Mouse (Mus musculus): ENCODE measurements at regions not wholly inside any gene's neighbourhood (a gene's known extent, or its start where the extent isn't known, plus 50 kb on each side); places are given as distances from the start of the nearest gene placed in this dataset.

DNA sequence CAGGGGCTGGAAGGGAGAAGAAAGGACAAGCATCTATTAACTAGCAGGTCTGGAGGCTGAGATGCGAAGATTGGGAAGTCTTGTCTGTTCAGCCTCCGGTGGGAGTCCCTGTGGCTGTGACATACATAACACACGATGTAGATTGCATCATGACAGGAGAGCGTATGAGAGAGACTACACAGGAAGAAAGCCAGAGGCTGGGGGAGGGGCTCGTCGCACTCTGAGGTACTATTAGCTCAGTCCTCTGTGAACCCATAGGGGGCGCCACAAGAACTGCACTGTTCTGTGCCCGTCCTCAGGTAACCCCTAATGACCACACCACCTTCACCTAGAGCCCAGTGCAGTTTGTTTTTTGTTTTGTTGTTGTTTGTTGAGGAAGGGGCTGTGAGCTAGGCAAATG lies 102.7 kb upstream of the Arid2 start:
- no peak for DNase-seq (ENCODE audit: low read depth)

GRCm38 (mm10) chr15:96185429-96185828 lies 101.9 kb upstream of the Arid2 start:
- no peak for DNase-seq (ENCODE audit: low read depth)

DNA sequence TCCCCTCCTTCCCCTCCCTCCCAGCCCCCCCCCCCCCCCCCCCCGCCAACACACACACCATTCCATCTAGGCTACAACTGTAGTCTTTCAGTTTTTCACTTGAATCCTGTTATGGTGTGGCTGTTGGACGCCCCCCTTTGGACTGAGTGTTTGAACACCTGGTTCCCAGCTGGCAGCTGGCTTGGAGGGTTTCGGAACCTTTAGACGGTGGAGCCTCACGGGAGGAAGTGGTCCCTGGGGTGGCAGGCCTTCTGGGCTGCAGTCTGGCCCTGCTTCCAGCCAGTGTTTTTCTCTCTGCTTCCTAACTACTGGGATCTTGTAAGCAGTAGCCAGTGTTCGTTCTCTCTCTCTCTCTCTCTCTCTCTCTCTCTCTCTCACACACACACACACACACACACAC lies 101.4 kb upstream of the Arid2 start:
- no peak for DNase-seq (ENCODE audit: low read depth)

DNA sequence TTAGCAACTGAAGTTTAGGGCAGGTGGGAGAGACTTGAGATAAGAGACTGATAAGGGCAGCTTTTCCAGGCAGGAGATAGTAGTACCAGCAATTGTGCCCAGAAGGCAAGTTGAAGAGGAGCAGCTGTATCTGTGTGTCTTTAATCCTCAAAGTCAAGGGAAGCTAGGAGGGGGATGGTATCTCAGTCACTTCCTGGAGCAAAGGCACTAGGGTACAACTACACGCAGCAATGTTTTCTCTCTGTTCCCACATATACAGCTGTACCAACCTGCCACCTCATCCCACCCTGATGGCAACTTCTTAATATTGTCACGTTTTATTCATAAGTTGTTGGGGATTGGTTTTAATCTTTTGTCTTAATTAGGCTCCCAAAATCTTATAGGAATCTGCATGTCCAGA lies 97.8 kb upstream of the Arid2 start:
- DNase-seq (ENCODE audit: low read depth), result no peak

GRCm38 (mm10) chr15:96197413-96197812 lies 89.9 kb upstream of the Arid2 start:
- no peak for DNase-seq (ENCODE audit: low read depth)

- no peak for DNase-seq (ENCODE audit: low read depth)
These were observed 89.4 kb upstream of the Arid2 start for GRCm38 (mm10) chr15:96197932-96198331.

DNA sequence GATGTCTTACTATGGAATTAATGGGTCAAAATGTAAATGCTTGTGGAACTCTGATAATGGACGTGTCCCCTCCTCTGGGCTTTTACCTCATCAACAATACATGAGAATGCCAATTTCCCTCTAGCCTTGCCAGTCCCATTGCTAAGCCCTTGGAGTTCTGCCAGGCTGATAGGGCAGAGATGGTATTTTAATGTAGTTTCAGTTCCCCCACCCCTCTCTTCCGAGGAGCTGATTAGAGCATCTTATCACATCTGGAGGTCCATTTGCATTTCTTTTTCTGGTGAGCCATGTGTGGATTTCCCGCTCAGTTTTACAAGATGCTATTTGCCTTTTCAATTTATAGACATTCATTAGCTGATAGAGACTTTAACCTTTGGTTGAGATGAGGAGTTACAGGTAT lies 86.0 kb upstream of the Arid2 start:
- DNase-seq (ENCODE audit: low read depth), result no peak

- no peak for DNase-seq (ENCODE audit: low read depth)
These were observed 85.4 kb upstream of the Arid2 start for GRCm38 (mm10) chr15:96201701-96202460.

DNA sequence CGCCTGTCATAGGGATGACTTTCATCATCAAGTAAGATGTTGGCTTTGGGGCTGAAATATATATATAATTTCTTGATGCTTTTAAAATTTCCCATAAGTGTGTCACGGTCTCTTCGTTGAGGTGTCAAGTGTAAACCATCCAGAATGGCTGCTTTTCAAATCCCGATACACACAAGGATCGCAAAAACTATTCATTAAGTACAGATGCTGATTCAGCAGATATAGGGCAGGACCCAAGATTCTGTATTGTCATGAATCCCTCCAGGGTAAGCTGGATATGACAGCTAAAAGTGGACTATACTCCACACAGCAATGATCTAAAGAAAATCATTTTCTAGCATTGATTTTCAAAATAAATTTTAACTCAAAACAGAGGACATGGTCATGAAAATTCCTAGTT lies 83.1 kb upstream of the Arid2 start:
- DNase-seq (ENCODE audit: low read depth), result no peak

DNA sequence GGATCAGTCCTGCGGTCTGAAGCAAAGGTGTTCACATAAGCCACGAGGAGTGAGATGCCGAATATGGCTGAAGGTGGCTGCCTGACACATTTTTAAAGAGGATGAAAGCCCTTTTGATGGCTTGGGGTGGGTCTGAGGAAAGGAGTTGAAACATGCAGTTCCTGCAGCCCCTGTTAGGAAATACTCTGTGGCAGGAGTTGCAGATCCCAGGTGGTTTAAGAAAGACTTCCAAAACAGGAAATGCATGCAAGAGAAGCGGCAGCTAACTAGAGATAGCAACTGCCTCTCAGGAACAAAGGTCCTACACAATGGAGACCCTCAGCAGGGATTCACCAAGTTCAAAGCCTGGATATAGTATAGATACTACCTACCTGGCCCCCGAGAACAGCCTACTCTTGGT lies 82.7 kb upstream of the Arid2 start:
- no peak for DNase-seq (ENCODE audit: low read depth)

- peak; percentile 31 for DNase-seq (ENCODE audit: low read depth)
These were observed 76.5 kb upstream of the Arid2 start for GRCm38 (mm10) chr15:96210721-96211400.

GRCm38 (mm10) chr15:96213541-96214312 lies 73.6 kb upstream of the Arid2 start:
- no peak for DNase-seq (ENCODE audit: low read depth)

DNA sequence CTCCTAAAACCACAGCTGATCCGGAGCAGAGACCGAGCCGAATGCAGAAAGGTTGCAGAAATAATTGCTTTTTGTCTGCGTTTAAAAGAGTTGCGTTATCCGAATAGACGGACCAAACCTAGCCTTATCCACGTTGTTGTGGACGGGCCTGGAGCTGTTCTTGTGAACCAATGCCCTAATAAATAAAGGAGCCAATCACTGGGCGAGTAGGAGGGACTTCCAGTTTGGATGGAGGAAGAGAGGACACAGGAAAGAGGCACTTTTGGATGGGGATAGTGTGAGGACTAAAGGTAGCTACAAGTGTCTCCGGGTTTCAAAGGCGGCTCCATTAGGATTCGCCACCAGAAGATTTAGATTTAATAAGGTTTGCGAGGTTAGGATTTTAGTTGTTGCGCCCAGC lies 69.4 kb upstream of the Arid2 start:
- no peak for DNase-seq (ENCODE audit: low read depth)

DNA sequence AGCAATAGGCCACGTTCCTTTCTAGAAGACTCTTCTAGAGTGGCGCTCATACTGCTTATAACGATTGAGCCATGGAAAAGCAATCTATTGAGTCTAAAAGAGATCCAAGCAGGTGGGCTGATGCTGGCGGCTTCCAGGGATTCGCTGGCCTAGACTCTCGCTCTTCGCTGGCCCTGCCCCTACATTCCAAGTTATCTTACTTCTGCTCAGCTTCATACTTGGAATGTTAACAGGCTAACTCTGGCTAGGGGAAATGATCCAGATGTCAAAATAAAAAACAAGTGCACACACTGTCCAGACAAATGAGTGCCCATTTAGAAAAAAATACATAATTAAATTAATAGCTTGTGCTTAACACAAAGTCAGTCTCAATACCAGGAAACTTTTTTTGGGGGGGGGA lies 67.6 kb upstream of the Arid2 start:
- DNase-seq (ENCODE audit: low read depth), result no peak

DNA sequence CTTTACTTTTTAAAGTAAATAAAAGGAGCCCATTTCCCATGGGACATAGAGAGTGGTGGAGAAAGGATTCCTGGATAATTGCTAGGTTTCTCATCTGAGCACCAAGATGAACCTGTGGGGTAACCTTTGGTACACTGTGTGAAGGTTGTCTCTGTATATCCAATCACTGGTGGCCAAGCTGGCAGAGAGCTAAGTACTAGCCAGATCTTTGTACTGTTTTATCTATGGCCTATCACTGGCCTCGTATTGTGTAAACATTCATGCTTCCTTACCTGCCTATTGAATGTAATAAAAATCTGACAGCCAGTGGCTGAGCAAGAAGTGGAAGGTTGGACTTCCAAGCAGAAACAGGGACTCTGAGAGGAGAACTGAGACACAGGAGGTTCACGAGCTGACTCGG lies 55.3 kb upstream of the Arid2 start:
- DNase-seq (ENCODE audit: low read depth), result no peak

DNA sequence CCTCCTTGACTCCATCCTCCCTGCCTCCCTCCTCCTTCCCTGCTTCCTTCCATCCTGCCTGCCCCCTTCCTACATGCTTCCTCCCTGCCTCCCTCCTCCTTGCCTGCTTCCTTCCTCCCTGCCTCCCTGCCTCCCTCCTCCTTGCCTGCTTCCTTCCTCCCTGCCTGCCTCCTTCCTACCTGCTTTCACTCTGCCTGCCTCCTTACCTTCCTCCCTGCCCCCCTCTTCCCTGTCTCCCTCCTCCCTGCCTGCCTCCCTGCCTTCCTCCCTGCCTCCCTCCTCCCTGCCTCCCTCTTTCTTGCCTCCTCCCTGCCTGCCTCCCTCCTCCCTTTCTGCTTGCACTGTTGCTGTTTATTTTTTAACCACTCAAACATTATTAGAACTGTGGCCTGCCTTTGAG lies 54.2 kb upstream of the Arid2 start:
- no peak for DNase-seq (ENCODE audit: low read depth)

GRCm38 (mm10) chr15:96234783-96235182 lies 52.5 kb upstream of the Arid2 start:
- no peak for DNase-seq (ENCODE audit: low read depth)
